Mouse (Mus musculus) adrenal gland, postnatal 36 days (tissue): ENCODE data around the gene Cdk5. TPM values are rescaled to one million over a fixed set of nuclear protein-coding genes. Genes with fewer than 3 reads are reported as not detected.

ENCODE experiments used
- DNase-seq, 2 experiments: peaks; one replicate each; pipeline ENCODE4 v3.0.0; 2021; ENCODE audit warnings: mixed read lengths in 1 of 2
- total RNA-seq, 2 experiments: library from RNA; stranded (reverse); gene quantifications; 2 replicates each; pipeline ENCODE4 v1.2.3; 2021

Cdk5 gene
- total RNA-seq, 2 experiments from 2014 or later = 36.5 to 44.0 TPM

- DNase-seq = no peak
Observed at GRCm38 (mm10) chr5:24374666-24375328, 48.5 kb downstream of the Cdk5 start.

- DNase-seq = no peak
Observed at GRCm38 (mm10) chr5:24374216-24374615, 49.1 kb downstream of the Cdk5 start.

GRCm38 (mm10) chr5:24373807-24374206 is 49.5 kb downstream of the Cdk5 start:
- no peak for DNase-seq

- DNase-seq = no peak
Observed at GRCm38 (mm10) chr5:24369767-24370166, 53.6 kb downstream of the Cdk5 start.

Other genes starting within 250 kb of the Cdk5 start
- 10 to 100 TPM; 14.4 to 14.7 TPM for gene Kcnh2, start 71.9 kb downstream of the Cdk5 start, total RNA-seq
- gene Nos3, start 58.7 kb downstream of the Cdk5 start, total RNA-seq = 10 to 100 TPM in 1 of 2 experiments, 1 to 10 TPM in 1; 7.1 to 14.2 TPM
- 1 to 10 TPM in 1 of 2 experiments, under 1 TPM in 1; 0.99 to 1.6 TPM for gene Atg9b, start 31.4 kb downstream of the Cdk5 start, total RNA-seq
- gene Abcb8, start 29.9 kb downstream of the Cdk5 start, total RNA-seq = 10 to 100 TPM; 66.8 to 76.5 TPM
- gene Asic3, start 10.1 kb downstream of the Cdk5 start, total RNA-seq = under 1 TPM; 0.26 to 0.36 TPM
- 10 to 100 TPM; 44.4 to 62.2 TPM for gene Slc4a2, start 307 bp upstream of the Cdk5 start, total RNA-seq
- gene Fastk, start 21.8 kb upstream of the Cdk5 start, total RNA-seq = 10 to 100 TPM; 89.8 to 91.1 TPM
- gene Tmub1, start 24.3 kb upstream of the Cdk5 start, total RNA-seq = 10 to 100 TPM; 11.0 to 16.2 TPM
- 10 to 100 TPM; 83.0 to 83.1 TPM for gene Agap3, start 28.6 kb upstream of the Cdk5 start, total RNA-seq
- not detected for gene Gbx1, start 103.7 kb upstream of the Cdk5 start, total RNA-seq
- under 1 TPM in 1 of 2 experiments, not detected in 1; 0.49 TPM for gene Asb10, start 117.4 kb upstream of the Cdk5 start, total RNA-seq
- not detected for gene 4931409K22Rik, start 133.3 kb upstream of the Cdk5 start, total RNA-seq
- 10 to 100 TPM; 69.3 to 79.2 TPM for gene Abcf2, start 153.9 kb upstream of the Cdk5 start, total RNA-seq
- gene Chpf2, start 163.2 kb upstream of the Cdk5 start, total RNA-seq = 10 to 100 TPM; 35.7 to 52.5 TPM
- gene Smarcd3, start 200.9 kb upstream of the Cdk5 start, total RNA-seq = 10 to 100 TPM; 16.0 to 17.4 TPM